Mouse (Mus musculus) thymus, postnatal 0 days (tissue): ENCODE data around the gene Bysl. TPM values are rescaled to one million over a fixed set of nuclear protein-coding genes. Genes with fewer than 3 reads are reported as not detected.
A peak's percentile ranks its signal among the peaks of the same experiment; 100 is the strongest.
"Not testable (repeated sequence)": the region's sequence is repeated elsewhere in the genome, so short reads cannot be mapped to it uniquely, and the experiment has no call there.

Experiments used
- DNase-seq: peaks from one replicate; pipeline ENCODE4 v3.0.0-alpha.2; 2015; ENCODE audit warnings: low spot score
- polyA plus RNA-seq: library from polyadenylated mRNA; unstranded; fragments of >200 nt; fragmentation: Nextera tagmentation; extraction: Ambion mirVana; gene quantifications from 2 replicates; pipeline ENCODE4 v1.2.1, GENCODE M21; 2015

The Bysl gene
- 21.3 and 22.4 TPM in 2 replicates for polyA plus RNA-seq

DNA sequence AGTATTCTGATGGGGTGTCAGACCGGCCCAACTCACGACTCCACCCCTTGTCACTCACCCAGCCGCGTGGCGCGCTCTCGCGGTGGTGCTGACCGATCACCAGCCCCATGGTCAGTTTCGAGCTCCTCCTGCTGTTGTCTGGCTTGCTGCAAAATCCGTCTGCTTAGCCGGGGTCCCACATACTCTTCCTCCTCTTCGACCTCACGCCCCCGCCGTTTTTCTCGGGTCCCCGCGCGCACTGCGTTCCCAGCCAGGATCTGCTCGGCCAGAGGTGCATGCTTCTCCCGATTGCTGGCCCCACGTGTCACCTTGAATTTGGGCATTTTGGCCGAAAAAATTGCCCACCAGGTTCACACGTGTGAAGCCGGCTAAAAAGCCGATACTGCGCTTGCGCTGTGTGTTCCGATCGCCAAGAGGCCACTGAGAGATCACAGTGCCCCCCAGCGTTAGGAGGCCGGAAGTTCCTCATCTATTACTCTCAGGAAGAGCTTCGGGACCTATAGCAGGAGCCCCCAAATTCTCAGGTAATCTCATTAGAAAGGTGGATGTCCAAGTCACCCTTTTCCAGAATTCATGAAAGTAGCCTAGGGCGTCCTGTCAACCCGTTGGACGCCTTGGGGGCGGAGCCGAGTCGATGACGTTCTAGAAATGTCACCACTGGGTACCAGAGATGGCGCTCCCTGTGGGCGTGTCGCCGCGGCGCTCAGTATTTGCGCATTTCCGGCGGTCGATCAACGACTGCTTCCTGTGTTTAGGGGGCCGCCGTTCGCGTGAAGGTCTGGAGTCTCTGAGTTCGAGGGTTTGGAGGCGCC, at the start of gene Bysl, which contains the start of the genes Med20 and Gm20517:
TSS of gene Bysl (minus strand) at position 644 of the 812 bp plus-strand sequence.
TSS of gene Med20 (plus strand) at position 734 of the 812 bp plus-strand sequence.
TSS of gene Gm20517 (plus strand) at position 741 of the 812 bp plus-strand sequence.
- DNase-seq = peak; percentile 97

DNA sequence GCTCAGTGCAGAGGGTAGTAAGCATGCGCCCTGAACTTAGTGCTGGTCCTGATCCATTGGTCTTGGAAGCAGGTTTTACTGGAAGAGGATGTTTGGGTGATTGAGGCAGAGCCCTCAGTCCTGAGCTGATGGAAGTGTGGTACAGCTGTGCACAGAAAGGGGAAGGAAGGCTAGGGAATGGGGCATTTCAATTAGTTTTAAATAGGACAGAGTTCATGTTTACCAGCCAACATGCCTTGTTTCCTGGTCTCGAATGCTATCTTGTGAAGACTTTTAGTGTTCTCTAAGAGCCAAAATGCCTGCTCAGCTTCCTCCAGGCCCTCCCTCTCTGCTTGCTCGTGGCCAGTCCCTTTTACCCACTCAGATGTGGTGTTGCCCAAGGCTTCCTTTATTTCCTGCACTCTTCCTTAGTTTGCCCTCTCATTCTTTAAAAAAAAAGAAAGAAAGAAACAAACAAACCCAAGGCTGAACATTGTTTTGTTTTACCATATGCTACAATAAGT, 47.5 kb upstream of the Bysl start:
- no peak for DNase-seq

DNA sequence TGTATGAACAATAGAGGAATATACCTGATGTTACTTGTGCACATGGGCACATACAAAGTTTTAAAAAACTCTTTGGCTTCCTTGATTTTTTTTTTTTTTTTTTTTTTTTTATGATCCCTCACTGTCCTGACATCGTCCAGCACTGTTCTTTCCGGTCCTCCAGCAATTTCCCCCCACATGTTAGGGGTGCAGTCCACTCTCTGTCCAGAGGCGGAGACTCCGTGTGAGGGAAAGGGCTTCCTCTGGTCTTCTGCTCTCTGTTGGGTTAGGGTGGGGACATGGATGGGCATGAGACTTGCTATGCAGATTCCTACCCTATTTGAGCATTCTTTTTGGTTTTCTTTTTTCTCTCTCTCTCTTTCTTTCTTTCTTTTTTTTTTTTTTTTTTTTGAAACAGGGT, 46.6 kb upstream of the Bysl start:
- no peak for DNase-seq

DNA sequence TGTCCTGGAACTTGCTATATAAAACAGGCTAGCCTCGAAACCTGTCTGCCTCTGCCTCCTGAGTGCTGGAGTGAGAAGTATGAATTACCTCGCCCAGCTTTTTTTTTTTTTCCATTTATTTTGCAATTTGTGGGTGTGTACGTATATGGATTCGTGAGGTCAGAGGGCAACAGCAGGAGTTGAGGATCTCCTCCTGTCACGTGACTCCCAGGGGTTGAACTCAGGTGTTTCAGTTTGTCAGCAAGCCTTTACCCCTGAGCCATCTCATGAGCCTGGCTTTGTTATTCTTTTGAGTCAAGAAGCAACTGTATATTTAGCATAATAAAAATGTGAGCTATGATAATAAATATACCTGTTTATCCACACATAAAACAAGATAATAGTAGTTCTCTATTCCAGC, 44.4 kb upstream of the Bysl start:
- no peak for DNase-seq

DNA sequence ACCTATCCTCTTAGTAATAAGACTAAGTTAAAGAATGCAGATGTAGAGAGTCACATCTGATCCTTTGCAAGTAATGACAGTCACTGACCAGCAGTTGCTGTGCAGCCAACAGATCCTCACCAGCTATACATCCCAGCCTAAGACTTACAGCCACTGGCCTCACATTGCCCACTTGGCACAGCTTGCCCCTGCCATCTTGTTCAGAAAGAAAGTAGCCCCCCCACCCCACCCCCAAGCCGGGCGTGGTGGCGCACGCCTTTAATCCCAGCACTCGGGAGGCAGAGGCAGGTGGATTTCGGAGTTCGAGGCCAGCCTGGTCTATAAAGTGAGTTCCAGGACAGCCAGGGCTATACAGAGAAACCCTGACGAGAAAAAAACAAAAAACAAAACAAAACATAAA, 43.1 kb upstream of the Bysl start:
- DNase-seq = not testable (repeated sequence)

DNA sequence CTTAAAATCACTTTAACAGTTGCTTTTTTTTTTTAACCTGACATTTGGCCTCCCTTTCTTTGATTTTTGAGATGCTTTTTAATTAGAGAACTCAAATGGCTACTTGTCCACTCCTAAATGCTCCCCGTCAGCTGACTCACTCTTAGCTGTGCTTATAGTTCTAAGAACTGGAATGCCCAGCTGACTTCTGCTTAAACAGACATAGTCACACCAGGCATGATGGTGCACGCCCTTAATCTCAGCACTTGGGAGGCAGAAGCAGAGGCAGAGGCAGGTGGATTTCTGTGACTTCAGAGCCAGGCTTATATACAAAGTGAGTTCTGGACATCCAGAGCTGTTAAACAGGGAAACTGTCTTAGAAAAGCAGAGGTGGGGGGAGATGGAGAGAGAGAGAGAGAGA, 40.7 kb upstream of the Bysl start:
- DNase-seq = no peak

DNA sequence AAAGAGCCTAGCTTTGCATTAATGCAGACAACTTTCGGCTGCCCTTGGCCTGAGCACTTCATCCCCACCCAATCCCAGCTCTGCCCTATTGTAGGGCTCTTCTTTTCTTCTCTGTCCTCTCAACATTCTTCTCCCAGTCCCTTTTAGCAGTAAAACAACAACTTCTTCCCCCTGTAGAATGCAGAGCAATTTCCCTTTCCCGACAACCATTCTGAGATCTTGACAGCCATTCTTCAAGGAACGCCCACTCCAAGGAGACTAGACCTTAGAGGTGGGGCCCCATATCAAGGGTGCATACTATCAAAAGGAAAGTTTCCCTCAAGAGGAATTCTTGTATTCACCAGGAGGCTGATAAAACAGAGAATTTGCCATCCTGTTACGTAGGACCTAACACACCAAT, 37.7 kb upstream of the Bysl start:
- no peak for DNase-seq

DNA sequence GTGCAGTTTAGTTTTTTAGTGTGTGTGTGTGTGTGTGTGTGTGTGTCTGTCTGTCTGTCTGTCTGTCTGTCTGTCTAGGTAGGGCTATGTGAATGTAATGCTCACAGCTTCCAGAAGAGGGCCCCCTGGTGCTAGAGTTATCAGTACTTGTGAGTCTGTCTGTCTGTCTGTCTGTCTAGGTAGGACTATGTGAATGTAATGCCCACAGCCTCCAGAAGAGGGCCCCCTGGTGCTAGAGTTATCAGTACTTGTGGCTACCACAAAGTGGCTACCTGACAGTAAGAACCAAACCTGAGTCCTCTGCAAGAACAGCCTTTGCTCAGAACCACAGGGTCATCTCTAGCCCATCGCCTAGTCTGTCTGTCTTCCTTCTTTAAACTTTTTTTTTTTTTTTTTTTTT, 35.4 kb upstream of the Bysl start:
- peak; percentile 73 for DNase-seq

DNA sequence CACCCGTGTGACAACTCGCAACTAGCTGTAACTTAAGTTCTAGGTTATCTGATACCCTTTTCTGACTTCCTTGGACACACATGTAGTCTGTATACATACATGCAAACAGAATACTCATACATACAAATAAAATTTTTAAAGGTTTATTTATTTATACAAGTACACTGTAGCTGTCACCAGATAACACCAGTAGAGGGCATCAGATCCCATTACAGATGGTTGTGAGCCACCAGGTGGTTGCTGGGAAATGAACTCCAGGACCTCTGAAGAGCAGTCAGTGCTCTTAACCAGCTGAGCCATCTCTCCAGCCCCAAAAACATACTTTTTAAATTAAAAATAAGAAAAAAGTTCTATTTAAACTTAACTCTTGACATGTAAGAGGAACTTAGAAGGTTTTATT, 31.7 kb upstream of the Bysl start:
- peak; percentile 32 for DNase-seq

DNA sequence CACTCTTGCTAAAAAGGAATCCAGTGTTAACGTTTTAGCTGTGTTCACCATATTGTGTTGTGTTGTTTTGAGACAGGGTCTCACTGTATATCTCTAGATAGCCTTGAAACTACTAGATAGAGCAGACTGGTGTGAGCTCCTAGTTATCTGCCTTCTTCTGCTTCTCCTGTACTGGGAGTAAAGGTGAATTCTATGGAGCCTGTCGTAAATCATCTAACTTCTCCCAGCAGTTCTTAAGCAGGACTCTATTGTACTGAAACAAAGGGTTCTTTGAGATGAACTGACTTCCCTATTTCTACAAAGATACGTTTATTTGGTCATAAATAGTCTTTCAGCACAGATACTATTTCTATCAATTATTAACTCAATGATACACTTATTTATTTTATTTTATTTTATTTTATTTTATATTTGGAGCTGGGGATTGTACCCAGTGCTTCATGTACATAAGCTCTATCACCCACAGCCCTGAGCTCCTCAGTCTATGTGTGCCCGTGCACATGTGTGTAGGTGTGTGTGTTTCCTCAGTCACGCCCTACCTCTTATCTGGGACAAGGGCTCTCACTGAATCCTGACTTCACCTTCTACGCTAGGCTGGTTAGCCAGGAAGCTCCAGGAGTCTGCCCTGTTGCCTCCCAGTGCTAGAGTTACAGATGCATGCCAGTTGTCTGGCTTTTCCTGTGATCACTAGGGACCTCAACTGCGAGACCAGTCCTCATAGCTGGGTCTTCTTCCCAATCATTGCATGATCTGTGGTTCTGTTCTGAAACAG, 22.9 kb upstream of the Bysl start:
- no peak for DNase-seq

DNA sequence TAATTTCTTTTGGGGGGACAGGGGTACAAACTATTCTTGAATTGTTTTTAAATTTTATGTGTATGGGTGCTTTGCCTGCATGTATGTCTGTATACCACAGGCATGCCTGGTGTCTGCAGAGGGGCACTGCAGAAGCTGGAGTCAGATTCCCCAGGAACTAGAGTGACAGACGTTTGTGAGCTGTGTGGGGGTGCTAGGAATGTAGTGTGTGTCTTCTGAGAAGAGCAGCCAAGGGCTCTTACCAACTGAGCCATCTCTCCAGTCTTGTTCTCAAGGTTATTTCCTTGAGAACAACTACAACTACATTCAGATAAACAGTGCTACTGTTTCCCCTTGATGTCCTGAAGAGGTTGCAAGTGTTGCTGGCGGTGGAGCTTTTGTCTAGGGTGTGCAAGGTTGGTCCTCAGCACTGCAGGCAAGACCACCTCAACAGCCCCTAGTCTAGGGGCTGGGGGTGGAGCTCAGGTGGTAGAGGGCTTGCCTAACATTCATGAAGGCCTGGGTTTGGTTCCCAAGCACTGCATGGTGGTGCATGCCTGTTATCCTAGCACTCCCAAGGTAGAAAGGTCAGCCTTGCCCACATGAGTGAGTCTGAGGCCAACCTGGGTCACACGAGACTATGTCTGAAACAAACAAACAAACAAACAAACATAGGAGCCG, 21.0 kb upstream of the Bysl start:
- DNase-seq = no peak

DNA sequence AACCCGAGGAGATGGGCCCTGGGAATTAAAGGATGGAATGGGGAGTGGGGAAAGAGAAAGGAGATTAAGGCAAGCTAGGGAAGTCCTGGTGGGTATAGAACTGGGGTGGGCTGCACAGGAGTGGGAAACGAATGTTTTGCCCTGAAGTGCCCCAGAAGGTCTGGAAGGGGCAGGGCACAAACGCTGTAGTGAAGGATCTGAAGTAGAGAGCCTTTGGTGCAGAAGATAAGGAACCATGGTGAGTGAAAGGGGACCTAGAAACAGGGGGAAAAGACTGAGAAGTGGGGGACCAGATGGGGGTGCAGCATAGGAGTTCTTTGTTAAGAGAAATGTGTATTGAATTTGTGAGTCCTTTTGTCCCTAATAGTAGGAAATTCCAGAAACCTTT, 19.4 kb upstream of the Bysl start, which contains the start of gene Usp49:
TSS of gene Usp49 (plus strand) at position 13 of the 388 bp plus-strand sequence.
- DNase-seq = no peak

DNA sequence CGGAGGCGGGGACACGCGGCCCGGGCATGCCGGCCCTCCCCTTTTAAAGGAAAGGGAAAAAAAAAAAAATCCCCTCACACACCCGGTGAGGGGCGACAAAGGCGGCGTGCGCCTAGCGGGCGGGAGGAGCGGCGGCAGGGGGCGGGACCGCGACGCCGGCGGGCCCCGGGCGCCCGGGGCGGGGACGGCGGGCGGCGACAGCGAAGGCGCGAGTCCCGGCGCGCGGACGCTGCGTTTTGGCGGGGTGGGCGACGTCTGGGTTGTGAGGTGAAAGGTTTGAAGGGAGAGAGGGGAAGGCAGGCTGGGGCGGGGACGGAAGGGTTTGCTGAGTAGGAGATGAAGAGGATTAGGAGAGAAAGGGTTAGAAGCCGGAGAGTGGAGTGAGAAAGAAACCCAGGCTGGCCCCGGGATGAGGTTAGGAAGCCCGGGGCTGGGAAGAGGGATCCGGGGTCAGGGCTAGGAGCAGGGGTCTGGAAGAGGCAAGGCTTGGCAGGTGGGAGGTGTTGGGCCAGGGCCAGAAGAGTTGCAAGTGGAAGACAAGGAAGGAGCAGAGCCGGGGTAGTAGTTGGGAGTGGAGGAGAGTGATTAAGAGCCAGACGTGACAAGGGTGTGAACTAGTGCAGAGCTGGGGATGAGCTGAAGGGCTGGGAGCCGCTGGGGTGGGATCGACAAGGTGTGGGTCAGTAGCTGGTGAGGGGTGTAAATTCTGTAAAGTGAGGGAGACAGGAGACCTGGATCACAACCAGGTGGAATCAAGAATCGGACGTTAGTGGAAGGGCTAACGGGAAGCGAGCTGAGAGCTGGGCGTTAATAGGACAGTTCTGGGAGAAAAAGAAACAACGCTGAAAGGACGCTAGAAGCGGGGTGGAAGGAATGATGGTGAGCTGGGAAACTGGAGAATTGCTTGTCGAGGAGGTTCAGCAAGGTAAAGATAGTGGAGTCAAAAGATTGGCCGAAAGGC, 18.7 kb upstream of the Bysl start:
- peak; percentile 78 for DNase-seq

DNA sequence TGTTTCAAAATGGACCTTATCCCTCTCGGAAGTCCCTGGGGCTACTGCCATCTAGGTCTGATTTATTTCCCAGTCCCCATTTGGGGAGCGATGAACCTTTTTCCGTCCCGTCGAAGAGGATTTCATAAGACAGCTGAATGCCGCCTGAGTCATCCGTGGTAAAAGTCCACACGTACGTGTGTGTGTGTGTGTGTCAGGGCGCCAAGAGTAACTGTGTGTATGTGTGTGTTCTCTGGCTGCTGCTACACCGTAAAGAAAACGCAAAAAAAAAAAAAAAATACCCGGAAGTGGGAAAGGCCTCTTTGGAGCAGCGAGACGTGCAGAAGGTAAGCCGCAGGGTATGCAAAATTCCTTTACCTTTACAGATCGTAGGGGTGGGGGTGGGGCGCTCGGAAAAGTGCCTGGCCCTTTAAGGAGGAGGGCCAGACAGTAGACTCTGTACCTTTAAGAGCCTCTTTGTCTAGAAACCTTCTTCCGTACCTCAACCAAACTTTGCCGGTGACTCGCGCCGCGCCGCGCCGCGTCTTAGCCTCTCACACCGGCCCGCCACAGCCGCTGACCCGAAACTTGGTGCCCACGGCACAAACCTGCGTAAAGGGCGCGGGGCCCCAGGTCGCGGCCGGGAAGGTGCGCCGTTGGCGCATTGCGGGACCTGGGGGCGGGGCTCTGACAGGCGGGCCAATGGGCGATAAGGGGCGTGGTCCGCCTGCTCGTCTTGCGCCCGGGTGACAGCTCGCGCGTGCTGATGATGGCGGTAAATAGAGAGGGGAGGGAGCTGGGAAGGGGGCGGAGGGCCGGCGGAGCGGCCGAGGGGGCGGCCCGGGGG, 17.8 kb upstream of the Bysl start:
- peak; percentile 95 for DNase-seq

DNA sequence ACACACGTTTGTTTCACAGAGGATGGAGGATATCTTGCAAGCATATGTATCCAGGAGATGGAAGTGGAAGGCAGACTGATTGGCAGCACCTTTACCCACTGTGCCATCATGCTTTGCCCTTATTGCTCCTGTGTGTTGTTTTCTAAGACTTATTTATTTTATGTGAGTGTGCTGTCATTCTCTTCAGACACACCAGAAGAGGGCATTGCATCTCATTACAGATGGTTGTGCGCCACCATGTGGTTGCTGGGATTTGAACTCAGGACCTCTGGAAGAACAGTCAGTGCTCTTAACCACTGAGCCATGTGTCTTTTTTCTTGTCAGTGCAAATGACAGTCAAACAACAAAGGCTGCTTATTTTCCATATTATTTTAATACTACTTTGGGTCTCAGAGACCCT, 16.5 kb upstream of the Bysl start:
- no peak for DNase-seq

DNA sequence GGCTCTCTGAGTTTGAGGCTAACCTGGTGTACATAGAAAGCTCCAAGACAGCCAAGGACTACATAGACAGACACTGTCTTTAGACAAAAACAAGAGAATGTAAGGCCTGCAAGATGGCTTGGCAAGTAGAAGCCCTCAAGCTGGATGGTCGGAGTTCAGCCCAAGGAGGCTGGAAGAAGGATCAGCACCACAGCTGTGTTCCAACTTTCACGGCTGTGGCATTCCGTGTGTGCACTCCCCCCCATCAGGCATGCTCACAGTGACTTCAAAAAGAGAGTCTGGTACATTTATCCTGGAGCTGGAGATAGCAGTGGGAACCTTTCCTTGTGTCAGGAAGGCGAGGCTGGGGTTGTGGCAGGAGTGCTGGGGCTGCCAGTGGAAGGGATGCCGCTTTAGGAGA, 14.7 kb upstream of the Bysl start:
- DNase-seq = no peak

DNA sequence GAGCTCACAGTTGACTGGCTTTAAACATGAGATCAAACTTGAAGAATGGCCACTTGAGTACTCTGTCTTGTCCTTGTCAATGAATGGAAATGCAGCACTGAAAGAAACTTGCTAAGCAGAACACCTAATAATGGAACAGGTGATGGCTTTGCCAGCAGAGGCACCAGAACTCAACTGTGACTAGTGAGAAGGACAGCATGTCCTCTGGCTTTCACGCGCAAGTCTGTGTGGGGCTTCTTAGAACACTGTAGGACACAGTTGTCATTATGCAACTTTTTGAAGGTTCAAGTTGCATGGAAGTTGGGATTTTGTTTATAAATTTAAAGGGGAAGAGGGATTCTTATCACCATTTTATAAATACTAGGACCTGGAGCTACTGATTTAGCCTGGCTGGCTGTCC, 13.8 kb upstream of the Bysl start:
- no peak for DNase-seq

DNA sequence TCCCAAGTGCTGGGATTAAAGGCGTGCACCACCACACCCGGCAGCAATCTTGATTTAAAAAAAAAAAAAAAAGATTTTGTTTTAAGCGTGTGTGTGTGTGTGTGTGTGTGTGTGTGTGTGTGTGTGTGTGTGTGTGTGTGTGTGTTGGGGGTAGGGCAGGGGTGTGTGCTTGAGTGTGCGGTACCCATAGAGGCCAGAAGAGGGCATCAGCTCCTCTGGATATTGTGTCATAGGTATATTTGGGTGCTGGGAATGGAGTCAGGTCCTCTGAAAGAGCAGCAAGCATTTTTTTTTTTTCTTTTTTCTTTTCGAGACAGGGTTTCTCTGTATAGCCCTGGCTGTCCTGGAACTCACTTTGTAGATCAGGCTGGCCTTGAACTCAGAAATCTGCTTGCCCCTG, 13.3 kb upstream of the Bysl start:
- not testable (repeated sequence) for DNase-seq

DNA sequence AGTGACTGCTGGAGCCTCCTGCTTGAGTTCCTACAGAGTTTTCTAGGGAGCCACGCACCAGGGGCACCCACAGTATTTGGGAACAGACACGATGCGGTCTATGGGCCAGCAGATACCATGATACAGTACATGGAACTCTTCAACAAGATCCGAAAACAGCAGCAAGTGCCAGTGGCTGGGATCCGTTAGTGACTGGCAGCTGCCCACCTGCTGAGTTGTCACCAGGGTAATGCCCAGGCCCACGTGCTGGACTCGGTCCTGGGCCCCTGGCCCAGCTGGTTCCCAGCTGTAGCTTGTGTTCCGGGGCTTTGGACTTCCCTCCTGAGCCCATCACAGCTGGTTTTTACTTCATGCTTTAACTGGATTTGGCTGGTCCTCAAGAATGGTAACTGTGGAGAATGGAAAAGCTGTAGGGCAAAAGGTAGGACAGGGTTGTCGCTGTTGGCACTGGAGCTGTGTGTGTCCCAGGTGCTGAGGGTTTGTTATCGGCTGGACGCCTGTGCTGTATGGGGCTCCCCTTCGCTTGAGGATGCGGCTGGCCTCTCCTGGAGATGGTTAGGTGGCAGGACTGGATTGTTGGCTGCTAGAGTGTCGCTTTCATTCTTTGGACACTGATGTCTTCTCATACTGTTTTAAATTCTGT, 11.7 kb upstream of the Bysl start:
- no peak for DNase-seq
